Mouse (Mus musculus): ENCODE measurements around the gene Emc3.
A peak's percentile ranks its signal among the peaks of the same experiment; 100 is the strongest.

Gene Emc3

GRCm38 (mm10) chr6:113530932-113531839, at the start of gene Emc3, which contains the start of gene Fancd2:
Emc3 (minus strand) TSS chr6:113531652.
Fancd2 (plus strand) TSS chr6:113531682.
- peak; percentile 92 for DNase-seq

GRCm38 (mm10) chr6:113579306-113579705, 47.9 kb upstream of the Emc3 start:
- no peak for DNase-seq

GRCm38 (mm10) chr6:113576044-113576443, 44.6 kb upstream of the Emc3 start:
- no peak for DNase-seq

GRCm38 (mm10) chr6:113564557-113564956, 33.1 kb upstream of the Emc3 start:
- DNase-seq: peak; percentile 5

GRCm38 (mm10) chr6:113559736-113560135, 28.3 kb upstream of the Emc3 start:
- no peak for DNase-seq

GRCm38 (mm10) chr6:113543906-113544481, 12.5 kb upstream of the Emc3 start:
- DNase-seq: no peak

GRCm38 (mm10) chr6:113541610-113542009, 10.2 kb upstream of the Emc3 start:
- no peak for DNase-seq

- no peak for DNase-seq
Measured at GRCm38 (mm10) chr6:113534886-113535285, 3.4 kb upstream of the Emc3 start.

- no peak for DNase-seq
Measured at GRCm38 (mm10) chr6:113531840-113532404, 470 bp upstream of the Emc3 start.

- DNase-seq: no peak
Measured at GRCm38 (mm10) chr6:113523420-113523819, 8.0 kb downstream of the Emc3 start.

- DNase-seq: no peak
Measured at GRCm38 (mm10) chr6:113522310-113522709, 9.1 kb downstream of the Emc3 start.

- DNase-seq: no peak
Measured at GRCm38 (mm10) chr6:113517434-113518080, 13.9 kb downstream of the Emc3 start.

GRCm38 (mm10) chr6:113514600-113514999, 16.9 kb downstream of the Emc3 start:
- no peak for DNase-seq

GRCm38 (mm10) chr6:113513944-113514343, 17.5 kb downstream of the Emc3 start:
- no peak for DNase-seq

- no peak for DNase-seq
Measured at GRCm38 (mm10) chr6:113508947-113509280, 22.5 kb downstream of the Emc3 start.

GRCm38 (mm10) chr6:113508272-113508946, 23.0 kb downstream of the Emc3 start:
- no peak for DNase-seq

GRCm38 (mm10) chr6:113507130-113507529, 24.3 kb downstream of the Emc3 start:
- DNase-seq: no peak

- DNase-seq: no peak
Measured at GRCm38 (mm10) chr6:113505689-113506088, 25.8 kb downstream of the Emc3 start.

- no peak for DNase-seq
Measured at GRCm38 (mm10) chr6:113502801-113503200, 28.7 kb downstream of the Emc3 start.

GRCm38 (mm10) chr6:113501388-113502084, 29.9 kb downstream of the Emc3 start, which contains the start of gene Prrt3:
Prrt3 (minus strand) TSS chr6:113501931.
- DNase-seq: no peak

- no peak for DNase-seq
Measured at GRCm38 (mm10) chr6:113499346-113499745, 32.1 kb downstream of the Emc3 start.

GRCm38 (mm10) chr6:113495071-113495675, 36.3 kb downstream of the Emc3 start:
- DNase-seq: no peak

All from lung, postnatal 14 days (tissue).